Mouse (Mus musculus) C2C12 (cell line): ENCODE measurements around the gene Frem3. TPM values are rescaled to one million over a fixed set of nuclear protein-coding genes. Genes with fewer than 3 reads are reported as not detected.
"Not testable (repeated sequence)": the region's sequence is repeated elsewhere in the genome, so short reads cannot be mapped to it uniquely, and the experiment has no call there.

ENCODE experiments used
- H3K27me3 ChIP-seq: one replicate; pipeline ENCODE4 v1.6.1; 2011; ENCODE audit not compliant: control insufficient read depth, insufficient read depth, insufficient read length
- H3K36me3 ChIP-seq: one replicate; pipeline ENCODE4 v1.6.1; 2011; ENCODE audit not compliant: control insufficient read depth, insufficient read depth
- H3K4me3 ChIP-seq: one replicate; pipeline ENCODE4 v1.5.1; 2011; ENCODE audit warnings: mild to moderate bottlenecking, control low read depth; ENCODE audit not compliant: poor library complexity, insufficient read depth, severe bottlenecking
- H3K79me2 ChIP-seq: one replicate; pipeline ENCODE4 v1.6.1; 2011; ENCODE audit not compliant: control insufficient read depth, insufficient read depth
- H3K79me3 ChIP-seq: one replicate; pipeline ENCODE4 v1.6.1; 2011; ENCODE audit warnings: low read depth, control low read depth
- H3ac ChIP-seq: one replicate; pipeline ENCODE3; 2011; ENCODE audit warnings: low read depth; ENCODE audit not compliant: control insufficient read depth, insufficient read length
- CEBPB ChIP-seq: IDR thresholded peaks from one replicate; pipeline ENCODE4 v1.6.1; 2011; ENCODE audit warnings: low read depth, mild to moderate bottlenecking, control low read depth, moderate library complexity
- CTCF ChIP-seq: IDR thresholded peaks from one replicate; pipeline ENCODE4 v1.5.1; 2011; ENCODE audit not compliant: control insufficient read depth, insufficient read depth, insufficient read length
- FOSL1 ChIP-seq: IDR thresholded peaks from one replicate; pipeline ENCODE4 v1.8.0; 2011; ENCODE audit warnings: mild to moderate bottlenecking, low read length; ENCODE audit not compliant: poor library complexity, insufficient read depth, severe bottlenecking
- MAX ChIP-seq: IDR thresholded peaks from one replicate; pipeline ENCODE4 v1.6.1; 2011; ENCODE audit warnings: mild to moderate bottlenecking, control low read depth
- MYOD1 ChIP-seq: IDR thresholded peaks from one replicate; pipeline ENCODE4 v1.6.1; 2011; ENCODE audit warnings: low read depth; ENCODE audit not compliant: control insufficient read depth, insufficient read length
- MYOG ChIP-seq: IDR thresholded peaks from one replicate; pipeline ENCODE4 v1.6.1; 2011; ENCODE audit not compliant: control insufficient read depth, insufficient read length; ENCODE audit errors: extremely low read depth
- USF1 ChIP-seq: IDR thresholded peaks from one replicate; pipeline ENCODE4 v1.6.1; 2011; ENCODE audit warnings: low read depth, mild to moderate bottlenecking, control low read depth, moderate library complexity
- polyA plus RNA-seq: library from polyadenylated mRNA; unstranded; fragments of >200 nt; fragmentation: generic; extraction: Trizol; gene quantifications from one replicate; pipeline ENCODE4 v1.2.1, GENCODE M21; 2012; ENCODE audit warnings: missing spikeins

Frem3 gene
- polyA plus RNA-seq, 1 experiment: not detected

DNA sequence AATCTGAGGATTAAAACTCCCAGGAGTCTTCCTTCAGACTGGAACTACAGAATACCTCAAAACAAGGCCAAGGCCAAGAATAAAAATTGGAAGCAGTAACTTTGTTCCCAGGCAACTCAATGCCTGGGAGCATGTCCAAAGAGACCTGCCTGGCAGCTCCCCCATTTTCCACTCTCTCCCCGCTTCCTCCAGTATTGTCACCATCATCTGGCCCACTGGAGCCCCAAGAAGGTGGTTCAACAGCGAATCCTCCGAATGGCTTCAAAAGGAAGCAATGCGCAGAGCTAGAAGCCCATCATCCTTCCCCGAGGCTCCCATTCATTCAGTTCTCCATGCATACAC, 127.1 kb downstream of the Frem3 start:
- peaks cover 46% of the 10 kb centered on the region for H3K79me3 ChIP-seq
- H3ac ChIP-seq: peak overlapping the region; percentile 73
- TF ChIP-seq USF1: no peak
- TF ChIP-seq MYOD1: no peak
- no peak for TF ChIP-seq CEBPB
- TF ChIP-seq CTCF: no peak
- no peak for TF ChIP-seq MYOG
- TF ChIP-seq MAX: no peak
- no peak for TF ChIP-seq FOSL1
- no peaks in the 10 kb centered on the region for H3K27me3 ChIP-seq
- peaks cover 57% of the 10 kb centered on the region for H3K79me2 ChIP-seq
- H3K36me3 ChIP-seq: peaks cover 29% of the 10 kb centered on the region
- peak overlapping the region; percentile 93 for H3K4me3 ChIP-seq

DNA sequence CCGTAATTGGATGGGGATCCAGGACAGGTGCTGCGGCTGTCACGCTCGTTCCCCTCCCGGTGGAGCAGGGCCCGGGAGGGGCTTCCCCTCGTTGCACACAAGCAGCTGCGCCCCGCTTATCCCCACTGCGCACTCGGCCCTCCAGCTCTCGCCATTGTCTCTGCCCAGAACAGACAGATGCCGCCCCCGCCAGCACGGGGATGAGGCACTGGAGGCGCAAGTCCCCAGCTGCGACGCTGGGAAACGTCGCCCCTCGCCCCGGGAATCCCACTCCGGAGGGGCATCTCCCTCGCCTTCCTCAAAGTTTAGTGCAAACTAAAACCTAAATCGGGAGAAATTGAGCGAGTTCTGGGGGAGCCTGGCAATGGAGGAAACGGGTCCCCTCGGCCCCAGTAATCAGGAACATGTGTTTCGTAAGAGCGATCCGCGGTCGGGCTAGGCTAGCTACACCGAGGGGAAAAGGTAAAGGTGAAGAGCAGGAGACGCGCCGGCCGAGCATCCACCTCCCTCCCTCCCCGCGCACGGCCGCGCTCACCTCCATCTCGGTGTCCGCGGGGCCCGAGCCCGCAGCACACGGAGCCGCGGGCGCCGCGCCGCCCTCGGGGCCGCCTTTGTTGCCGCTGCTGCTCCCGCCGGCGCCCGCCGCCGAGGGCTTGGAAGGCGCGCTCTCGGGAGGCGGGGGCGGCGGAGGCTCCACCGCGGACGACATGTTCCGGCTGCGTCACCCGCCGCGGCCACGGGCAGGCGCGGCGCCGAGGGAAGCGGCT, 127.7 kb downstream of the Frem3 start:
- TF ChIP-seq MYOG (no peak), FOSL1 (no peak), USF1 (no peak), CTCF (no peak), MAX (no peak), MYOD1 (no peak), CEBPB (no peak)
- H3K79me3 ChIP-seq: peaks cover 43% of the 10 kb centered on the region
- peak overlapping the region; percentile 73 for H3ac ChIP-seq
- peaks cover 52% of the 10 kb centered on the region for H3K79me2 ChIP-seq
- no peaks in the 10 kb centered on the region for H3K27me3 ChIP-seq
- peak overlapping the region; percentile 93 for H3K4me3 ChIP-seq
- peaks cover 24% of the 10 kb centered on the region for H3K36me3 ChIP-seq

DNA sequence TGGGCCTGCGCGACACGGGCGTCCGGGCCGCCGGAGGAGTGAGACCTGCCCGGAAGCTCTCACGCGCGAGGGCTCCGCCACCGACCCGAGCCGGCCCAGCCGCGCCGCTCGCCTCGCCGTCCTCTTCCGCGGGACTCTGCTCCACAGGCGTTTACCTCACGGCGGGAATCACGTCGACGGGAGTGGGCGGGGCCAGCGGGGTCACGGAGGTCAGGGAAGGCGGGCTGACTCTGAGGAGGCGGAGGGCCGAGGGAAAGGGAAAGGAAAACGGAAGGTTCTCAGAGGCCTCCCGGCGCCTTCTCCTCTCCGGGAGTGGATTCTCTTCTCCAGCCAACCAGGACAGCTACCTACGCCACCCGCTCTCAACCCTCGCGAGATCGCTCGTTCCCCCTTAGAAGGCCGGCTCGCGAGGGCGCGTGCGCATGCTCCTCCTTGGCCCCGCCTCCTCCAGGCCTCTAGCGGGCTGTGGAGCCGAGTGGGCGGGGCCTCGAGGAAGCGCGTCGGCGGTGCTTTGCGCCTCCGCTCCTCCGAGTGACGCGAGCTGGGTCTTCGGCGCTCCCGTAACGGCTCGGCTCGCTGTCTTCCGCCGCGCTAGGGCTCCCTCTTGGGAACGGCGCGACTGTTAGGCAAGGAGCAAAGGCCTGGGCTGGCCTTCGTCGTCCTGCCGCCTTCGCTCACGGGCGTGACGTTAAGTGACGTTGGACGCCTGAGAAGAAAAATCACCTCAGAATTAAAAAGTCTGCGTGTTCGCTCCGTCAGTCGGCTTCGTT, 128.5 kb downstream of the Frem3 start, which contains the start of gene Smarca5:
TSS of gene Smarca5 (minus strand) at position 343 of the 770 bp plus-strand sequence.
- Histone ChIP-seq H3K36me3 (peaks cover 20% of the 10 kb centered on the region), H3K79me2 (peaks cover 45% of the 10 kb centered on the region), H3ac (peak within 1 kb of the TSS; percentile 73), H3K79me3 (peaks cover 40% of the 10 kb centered on the region), H3K4me3 (peak within 1 kb of the TSS; percentile 93)
- not testable (repeated sequence) for H3K27me3 ChIP-seq

DNA sequence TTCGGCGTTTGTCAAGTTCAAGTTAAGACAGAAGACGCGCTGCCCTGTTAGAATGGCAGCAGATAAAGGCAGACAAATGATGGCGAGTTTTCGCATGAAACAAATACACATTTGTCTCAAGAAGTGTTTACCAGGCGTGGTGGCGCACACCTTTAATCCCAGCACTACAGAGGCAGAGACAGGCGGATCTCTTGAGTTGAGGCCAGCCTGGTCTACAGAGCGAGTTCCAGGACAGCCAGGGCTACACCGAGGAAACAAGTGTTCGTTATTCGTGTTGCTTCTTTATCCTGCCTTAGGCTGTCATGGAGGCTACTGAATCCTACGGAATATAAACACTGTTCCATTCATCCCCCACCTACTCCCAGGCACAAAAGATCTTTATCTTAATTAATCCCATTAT, 129.1 kb downstream of the Frem3 start:
- Histone ChIP-seq H3K36me3 (peaks cover 15% of the 10 kb centered on the region), H3ac (peak overlapping the region; percentile 38), H3K79me3 (peaks cover 35% of the 10 kb centered on the region), H3K4me3 (peak overlapping the region; percentile 22), H3K79me2 (peaks cover 39% of the 10 kb centered on the region), H3K27me3 (no peaks in the 10 kb centered on the region)
- TF ChIP-seq FOSL1 (no peak), MYOG (no peak), CTCF (no peak), USF1 (no peak), MYOD1 (no peak), MAX (no peak), CEBPB (no peak)

Other genes with a start within 250 kb of the Frem3 start
- not detected for gene Gypa, start 117.3 kb upstream of the Frem3 start, polyA plus RNA-seq
- gene Smarca5, start 128.4 kb downstream of the Frem3 start, polyA plus RNA-seq: 17.4 TPM